Mouse (Mus musculus) cerebellum, postnatal 36 days (tissue): ENCODE measurements around the gene Tfrc.

Experiments
- DNase-seq, 2 experiments: peaks; one replicate each; pipeline ENCODE4 v3.0.0; 2021 to 2022; ENCODE audit warnings: mixed read lengths in 2 of 2

Tfrc gene

GRCm38 (mm10) chr16:32608712-32609400 is at the start of gene Tfrc:
TSS of gene Tfrc (plus strand) at chr16:32608920.
- peak; percentile 97 to 99 for DNase-seq

GRCm38 (mm10) chr16:32559493-32559892 is 49.2 kb upstream of the Tfrc start:
- no peak for DNase-seq

DNA sequence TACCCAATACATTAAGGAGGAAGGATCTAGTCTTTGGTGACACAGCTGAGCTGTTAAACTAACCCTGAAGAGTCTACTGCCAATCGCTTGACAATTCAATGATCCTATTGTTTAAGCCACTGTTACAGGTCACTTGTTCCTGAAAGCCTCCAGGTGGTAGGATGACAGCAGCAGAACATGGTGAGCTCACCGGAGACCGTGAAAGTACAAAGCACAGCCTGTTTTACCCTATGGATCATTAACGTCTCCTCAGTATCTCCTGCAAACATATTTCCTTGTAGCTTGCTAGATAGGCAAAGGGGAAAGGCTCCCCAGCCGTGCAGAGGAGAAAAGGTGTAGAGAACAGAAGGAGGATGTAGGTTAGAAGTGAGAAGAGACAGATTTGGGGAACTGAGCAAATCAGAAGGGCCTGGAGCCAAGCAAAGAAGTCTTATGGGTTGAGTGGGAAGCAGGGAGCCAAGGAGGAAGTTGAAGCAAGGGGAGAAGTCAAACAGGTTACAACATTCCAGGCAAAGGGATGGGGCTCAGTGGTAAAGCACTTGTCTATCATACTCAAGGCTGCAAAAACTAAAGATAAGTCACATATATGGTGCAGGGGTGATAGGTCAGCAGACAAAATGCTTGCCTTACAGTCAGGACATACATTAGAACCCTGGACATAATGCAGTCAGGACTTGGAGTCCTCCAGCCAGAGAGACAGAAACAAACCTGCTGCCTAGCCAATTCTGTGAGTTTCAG is 45.5 kb upstream of the Tfrc start:
- DNase-seq: no peak

DNA sequence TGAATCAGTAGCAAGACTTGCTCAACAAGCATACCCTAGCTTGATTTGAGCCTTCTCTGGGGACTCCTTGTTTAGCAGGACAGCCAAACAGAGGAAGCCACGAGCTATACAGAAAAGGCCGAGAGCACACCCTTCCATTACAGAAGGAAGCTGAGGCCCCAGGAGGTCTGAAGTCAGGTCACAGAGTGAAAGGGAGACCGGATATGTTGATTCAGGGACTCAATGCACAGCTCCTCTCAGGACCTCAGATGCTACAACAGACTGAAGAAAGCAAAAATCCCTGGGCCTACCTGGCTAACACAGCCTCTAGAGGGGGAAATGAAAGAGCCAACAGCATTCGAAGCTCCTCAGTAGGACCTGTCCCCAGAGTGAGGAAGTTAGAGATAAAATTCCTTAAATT is 41.4 kb upstream of the Tfrc start:
- no peak for DNase-seq

GRCm38 (mm10) chr16:32568401-32568800 is 40.3 kb upstream of the Tfrc start:
- no peak for DNase-seq

GRCm38 (mm10) chr16:32570042-32570441 is 38.7 kb upstream of the Tfrc start:
- DNase-seq: no peak

- no peak for DNase-seq
These were observed 36.2 kb upstream of the Tfrc start for GRCm38 (mm10) chr16:32572528-32572927.

- no peak for DNase-seq
These were observed 22.2 kb upstream of the Tfrc start for GRCm38 (mm10) chr16:32586482-32586881.

GRCm38 (mm10) chr16:32588568-32588967 is 20.2 kb upstream of the Tfrc start:
- no peak for DNase-seq

- no peak for DNase-seq
These were observed 17.2 kb upstream of the Tfrc start for GRCm38 (mm10) chr16:32591521-32591920.

GRCm38 (mm10) chr16:32593283-32593805 is 15.4 kb upstream of the Tfrc start:
- DNase-seq: no peak

- DNase-seq: no peak
These were observed 14.8 kb upstream of the Tfrc start for GRCm38 (mm10) chr16:32593916-32594315.

DNA sequence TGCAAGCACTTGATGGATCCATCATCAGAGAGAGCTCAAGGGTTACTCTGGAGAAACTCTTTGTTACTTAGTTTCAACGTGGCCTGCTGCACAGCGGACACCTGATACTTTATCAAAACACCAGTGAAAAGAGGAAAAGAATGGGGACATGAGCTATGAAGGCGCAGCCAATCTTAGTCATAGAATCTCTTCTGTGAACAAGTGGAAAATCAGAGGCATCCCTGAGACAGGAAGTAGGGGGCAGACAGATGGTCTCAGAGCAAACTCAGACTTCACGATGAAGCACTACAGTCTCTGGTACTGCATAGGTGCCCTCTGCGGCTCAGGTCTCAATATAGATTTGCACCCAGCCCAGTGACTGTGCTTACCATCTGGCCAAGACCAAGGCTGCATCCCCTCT is 14.0 kb upstream of the Tfrc start:
- DNase-seq: no peak

- DNase-seq: no peak
These were observed 13.4 kb upstream of the Tfrc start for GRCm38 (mm10) chr16:32595142-32595855.

- peak in 1 of 2 experiments; percentile 17 for DNase-seq
These were observed 10.8 kb upstream of the Tfrc start for GRCm38 (mm10) chr16:32597909-32598381.

DNA sequence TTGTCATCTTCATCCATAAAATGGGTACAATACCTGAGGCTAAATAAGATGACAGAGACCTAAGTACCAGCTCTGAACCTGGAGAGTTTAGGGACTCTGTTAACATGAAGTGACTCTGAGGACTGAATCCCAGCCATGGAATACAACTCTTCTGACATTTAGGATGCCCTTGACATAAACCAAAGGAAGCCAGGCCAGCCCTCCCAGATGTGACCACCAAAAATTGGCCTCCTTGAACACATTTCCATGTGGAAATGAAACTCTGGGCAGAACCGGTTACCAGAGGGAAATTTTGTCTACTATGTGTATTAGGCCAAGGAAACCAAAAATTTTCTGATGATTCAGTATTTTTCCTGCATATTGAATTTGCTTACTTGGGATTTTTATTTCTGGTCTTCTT is 9.6 kb upstream of the Tfrc start:
- DNase-seq: no peak

DNA sequence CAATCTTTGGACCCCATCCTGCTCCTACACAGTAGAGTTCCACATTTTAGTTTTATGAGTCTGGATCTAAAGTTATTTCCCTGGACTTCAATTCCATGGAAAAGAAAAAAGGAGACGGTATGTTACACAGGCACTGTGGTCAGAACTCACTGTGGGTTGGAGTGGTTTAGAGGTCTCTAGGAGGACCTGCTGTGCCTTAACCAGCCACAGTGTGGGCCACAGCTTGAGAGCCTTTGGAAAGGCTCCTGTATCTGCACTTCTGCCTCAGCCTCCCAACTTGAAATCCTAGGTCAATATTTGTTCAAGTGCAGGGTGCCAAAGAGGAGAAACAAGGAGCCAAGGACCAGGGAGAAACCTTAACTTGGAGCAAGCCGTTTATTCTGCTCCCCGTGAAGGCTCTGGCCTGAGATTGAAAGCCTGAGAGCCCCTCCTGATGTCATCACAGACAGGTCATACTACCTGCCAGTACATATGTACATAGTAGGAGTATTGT is 6.5 kb upstream of the Tfrc start:
- DNase-seq: no peak

DNA sequence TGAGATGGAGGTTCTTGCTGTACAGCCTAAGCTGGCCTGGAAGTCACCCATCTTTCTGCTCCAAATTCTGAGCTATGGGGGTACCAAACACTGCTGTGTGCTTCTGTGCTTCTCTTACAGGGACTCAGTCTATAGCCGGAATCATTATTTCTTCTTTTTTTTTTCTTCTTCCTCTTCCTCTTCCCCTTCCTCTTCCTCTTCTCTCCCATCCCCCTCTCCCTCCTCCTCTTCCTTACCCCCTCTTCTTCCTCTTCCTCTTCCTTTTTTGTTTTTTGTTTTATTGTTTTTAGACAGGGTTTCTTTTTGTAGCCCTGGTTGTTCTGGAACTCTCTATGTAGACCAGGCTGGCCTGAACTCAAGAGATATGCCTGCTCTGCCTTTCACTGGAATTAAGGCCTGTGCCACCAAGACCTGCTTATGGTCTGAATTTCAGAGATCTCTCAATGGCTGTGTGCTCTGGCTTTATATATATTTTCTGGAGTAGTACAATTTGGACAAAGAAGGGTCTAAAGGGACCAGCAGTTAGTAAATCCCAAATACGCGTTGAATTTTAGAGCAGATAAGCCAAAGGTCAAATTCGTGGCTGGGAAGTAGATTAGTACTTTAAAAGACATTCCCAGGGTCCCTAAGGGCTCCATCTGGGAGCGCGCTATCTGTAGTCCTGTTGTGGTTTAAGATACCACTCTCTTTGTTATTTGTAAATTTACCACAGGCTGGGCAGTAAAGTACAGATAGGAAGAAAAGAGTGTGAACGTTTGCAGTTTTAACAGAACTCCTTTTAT is 967 bp upstream of the Tfrc start:
- no peak for DNase-seq

DNA sequence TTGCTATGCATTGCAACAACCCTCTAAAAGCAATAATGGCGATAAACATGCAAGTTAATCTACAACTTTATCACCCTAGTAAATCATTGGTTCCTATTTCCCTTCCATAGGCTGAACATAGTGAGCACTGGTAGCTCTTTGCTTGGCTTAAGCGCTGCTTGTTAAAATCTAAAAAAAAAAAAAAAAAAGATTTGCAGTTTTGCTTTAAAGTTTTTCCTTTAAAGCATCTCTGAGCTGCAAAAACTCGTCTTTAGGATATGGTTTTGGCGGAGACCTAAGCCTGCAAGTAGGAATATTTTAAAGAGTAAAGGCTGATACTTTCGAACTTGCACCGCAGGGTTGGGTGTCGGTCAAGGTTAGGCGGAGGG is 392 bp upstream of the Tfrc start:
- no peak for DNase-seq

- DNase-seq: no peak
These were observed 670 bp downstream of the Tfrc start for GRCm38 (mm10) chr16:32609401-32609779.

DNA sequence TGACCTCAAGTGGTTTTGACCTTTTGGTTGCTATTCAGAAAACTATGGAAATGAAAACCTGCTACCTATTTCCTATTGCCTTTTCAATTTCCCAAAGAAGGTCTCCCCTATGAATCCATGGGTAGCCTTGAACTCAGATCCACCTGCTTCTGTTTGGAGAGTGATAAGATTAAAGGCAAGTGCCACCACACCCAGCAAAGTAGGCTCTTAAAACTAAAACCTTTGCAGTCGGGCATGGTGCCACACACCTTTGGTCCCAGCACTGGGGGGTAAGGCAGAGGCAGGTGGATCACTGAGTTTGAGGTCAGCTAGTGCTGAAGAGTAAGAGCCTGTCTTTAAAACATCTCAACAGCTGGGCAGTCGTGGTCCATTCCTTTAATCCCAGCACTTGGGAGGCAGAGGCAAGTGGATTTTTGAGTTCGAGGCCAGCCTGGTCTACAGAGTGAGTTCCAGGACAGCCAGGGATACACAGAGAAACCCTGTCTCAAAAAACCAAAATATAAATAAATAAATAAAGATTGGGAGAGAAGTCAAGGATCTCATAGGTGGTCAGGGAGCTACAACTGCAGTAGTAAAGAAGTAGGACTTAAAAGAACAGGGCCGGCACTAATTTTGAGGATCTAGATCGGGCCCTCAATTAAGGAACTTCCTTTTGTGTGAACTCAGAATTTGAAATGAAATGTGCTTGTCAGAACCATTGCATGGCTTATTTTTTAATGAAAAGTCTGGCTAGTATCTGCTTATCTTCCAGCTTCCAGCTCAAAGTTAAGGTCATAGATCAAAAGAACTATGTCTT is 1.9 kb downstream of the Tfrc start:
- no peak for DNase-seq

GRCm38 (mm10) chr16:32612052-32612451 is 3.3 kb downstream of the Tfrc start:
- DNase-seq: no peak
